Mouse (Mus musculus) heart, embryonic 11.5 days (tissue): ENCODE measurements at regions not wholly inside any gene's neighbourhood (a gene's known extent, or its start where the extent isn't known, plus 50 kb on each side); places are given as distances from the start of the nearest gene placed in this dataset.

Source experiments
- ATAC-seq: fragments of 200-750 bp; cut with Nextera tagmentation; replicated peaks from 2 replicates; pipeline ENCODE4 v1.8.0; 2017; ENCODE audit warnings: moderate library complexity; ENCODE audit not compliant: insufficient number of reproducible peaks, low FRiP score, low TSS enrichment
- H3K27ac ChIP-seq: fragments of 300-500 bp; sonication (generic); 2 replicates; pipeline ENCODE4 v1.5.1; 2014; ENCODE audit warnings: mild to moderate bottlenecking, low read depth, low read length
- H3K27me3 ChIP-seq: fragments of 300-500 bp; sonication (generic); 2 replicates; pipeline ENCODE4 v1.6.1; 2014; ENCODE audit warnings: mild to moderate bottlenecking, low read length, mixed read lengths; ENCODE audit not compliant: control insufficient read depth, insufficient read depth
- H3K36me3 ChIP-seq: fragments of 300-500 bp; sonication (generic); 2 replicates; pipeline ENCODE4 v1.6.1; 2014; ENCODE audit warnings: mild to moderate bottlenecking, low read length, moderate library complexity, mixed read lengths; ENCODE audit not compliant: control insufficient read depth, insufficient read depth
- H3K4me1 ChIP-seq: fragments of 300-500 bp; sonication (generic); 2 replicates; pipeline ENCODE4 v1.6.1; 2014; ENCODE audit warnings: low read length; ENCODE audit not compliant: control insufficient read depth, insufficient read depth
- H3K4me2 ChIP-seq: fragments of 300-500 bp; sonication (generic); 2 replicates; pipeline ENCODE4 v1.6.1; 2014; ENCODE audit warnings: mild to moderate bottlenecking, moderate library complexity
- H3K4me3 ChIP-seq: fragments of 300-500 bp; sonication (generic); 2 replicates; pipeline ENCODE4 v1.5.1; 2014; ENCODE audit warnings: low read depth, low read length
- H3K9ac ChIP-seq: fragments of 300-500 bp; sonication (generic); 2 replicates; pipeline ENCODE4 v1.6.1; 2014; ENCODE audit warnings: mild to moderate bottlenecking, low read depth, low read length, moderate library complexity
- H3K9me3 ChIP-seq: fragments of 300-500 bp; sonication (generic); replicated peaks from 2 replicates; pipeline ENCODE4 v1.6.1; 2016; ENCODE audit warnings: low read length; ENCODE audit not compliant: control insufficient read depth
- WGBS: fragments of 180-500 bp; shearing (Covaris S2); extraction: QIAGEN DNeasy Blood & Tissue Kit; methylation state at CpG from one replicate; pipeline ENCODE4 v1.1.7; 2014; ENCODE audit not compliant: insufficient replicate concordance; 5-methylcytosine and 5-hydroxymethylcytosine counted together

- no peak for ATAC-seq
- no peaks in the 10 kb centered on the region for H3K9me3 ChIP-seq
- no peak overlapping the region for H3K4me2 ChIP-seq
- no peaks in the 10 kb centered on the region for H3K36me3 ChIP-seq
- peaks cover 8% of the 10 kb centered on the region; the same call in 1 of the 2 replicates for H3K4me1 ChIP-seq
- no peaks in the 10 kb centered on the region for H3K27me3 ChIP-seq
- H3K27ac ChIP-seq, result no peak overlapping the region
- H3K4me3 ChIP-seq, result no peak overlapping the region
- H3K9ac ChIP-seq, result no peak overlapping the region
- 29% methylated on average over 9 of the region's 9 CpGs for WGBS
These were observed 272.8 kb downstream of the Foxo1 start for GRCm38 (mm10) chr3:52540862-52541380.

GRCm38 (mm10) chr3:52539813-52540378, 271.8 kb downstream of the Foxo1 start:
- no peak overlapping the region for H3K4me3 ChIP-seq
- no peaks in the 10 kb centered on the region for H3K9me3 ChIP-seq
- no peak overlapping the region for H3K27ac ChIP-seq
- 0 out of 2 replicates have a peak overlapping the region, but pooled peaks have one; percentile 20 for H3K4me2 ChIP-seq
- peaks cover 8% of the 10 kb centered on the region; the same call in 1 of the 2 replicates for H3K4me1 ChIP-seq
- no peak overlapping the region for H3K9ac ChIP-seq
- no peaks in the 10 kb centered on the region for H3K36me3 ChIP-seq
- WGBS, result 42% methylated on average over 10 of the region's 10 CpGs
- no peaks in the 10 kb centered on the region for H3K27me3 ChIP-seq
- no peak for ATAC-seq

- WGBS, result 71% methylated on average over 4 of the region's 4 CpGs
- peaks cover 8% of the 10 kb centered on the region; the same call in 1 of the 2 replicates for H3K4me1 ChIP-seq
- no peak overlapping the region for H3K27ac ChIP-seq
These were observed 270.2 kb downstream of the Foxo1 start for GRCm38 (mm10) chr3:52538306-52538705.

GRCm38 (mm10) chr3:52537362-52537911, 269.3 kb downstream of the Foxo1 start:
- WGBS, result 73% methylated on average over 10 of the region's 10 CpGs
- no peak overlapping the region for H3K4me2 ChIP-seq
- ATAC-seq, result no peak

More at GRCm38 (mm10) chr3:52538306-52538705, 270.2 kb downstream of the Foxo1 start:
- Histone ChIP-seq H3K9ac (no peak overlapping the region), H3K4me3 (no peak overlapping the region), H3K27me3 (no peaks in the 10 kb centered on the region), H3K36me3 (no peaks in the 10 kb centered on the region), H3K9me3 (no peaks in the 10 kb centered on the region), H3K4me2 (no peak overlapping the region)
- ATAC-seq, result no peak

GRCm38 (mm10) chr3:52535411-52536021, 267.4 kb downstream of the Foxo1 start:
- H3K27me3 ChIP-seq, result no peaks in the 10 kb centered on the region
- no peak overlapping the region for H3K27ac ChIP-seq
- peaks cover 3% of the 10 kb centered on the region; the same call in 1 of the 2 replicates for H3K4me1 ChIP-seq
- no peak overlapping the region for H3K4me3 ChIP-seq
- H3K9me3 ChIP-seq, result no peaks in the 10 kb centered on the region
- 64% methylated on average over 7 of the region's 7 CpGs for WGBS
- no peak overlapping the region for H3K4me2 ChIP-seq
- no peaks in the 10 kb centered on the region for H3K36me3 ChIP-seq
- no peak overlapping the region for H3K9ac ChIP-seq
- ATAC-seq, result no peak

More at GRCm38 (mm10) chr3:52537362-52537911, 269.3 kb downstream of the Foxo1 start:
- Histone ChIP-seq H3K4me3 (no peak overlapping the region), H3K4me1 (peaks cover 8% of the 10 kb centered on the region; the same call in 1 of the 2 replicates), H3K36me3 (no peaks in the 10 kb centered on the region), H3K9me3 (no peaks in the 10 kb centered on the region), H3K9ac (no peak overlapping the region), H3K27me3 (no peaks in the 10 kb centered on the region), H3K27ac (no peak overlapping the region)

GRCm38 (mm10) chr3:52534118-52534517, 266.0 kb downstream of the Foxo1 start:
- Histone ChIP-seq H3K9me3 (no peaks in the 10 kb centered on the region), H3K4me2 (no peak overlapping the region), H3K9ac (no peak overlapping the region), H3K4me1 (no peaks in the 10 kb centered on the region), H3K4me3 (no peak overlapping the region), H3K36me3 (no peaks in the 10 kb centered on the region), H3K27ac (no peak overlapping the region), H3K27me3 (no peaks in the 10 kb centered on the region)
- no peak for ATAC-seq
- 68% methylated on average over 7 of the region's 7 CpGs for WGBS

- no peak for ATAC-seq
- no peak overlapping the region for H3K4me3 ChIP-seq
- WGBS, result 67% methylated on average over 8 of the region's 8 CpGs
These were observed 263.7 kb downstream of the Foxo1 start for GRCm38 (mm10) chr3:52531686-52532351.

GRCm38 (mm10) chr3:52530406-52530970, 262.4 kb downstream of the Foxo1 start:
- no peak overlapping the region for H3K27ac ChIP-seq
- no peak overlapping the region for H3K4me3 ChIP-seq
- 75% methylated on average over 7 of the region's 7 CpGs for WGBS
- no peak for ATAC-seq
- H3K9me3 ChIP-seq, result no peaks in the 10 kb centered on the region
- no peak overlapping the region for H3K9ac ChIP-seq
- no peak overlapping the region for H3K4me2 ChIP-seq
- no peaks in the 10 kb centered on the region for H3K4me1 ChIP-seq
- no peaks in the 10 kb centered on the region for H3K36me3 ChIP-seq
- H3K27me3 ChIP-seq, result no peaks in the 10 kb centered on the region

More at GRCm38 (mm10) chr3:52531686-52532351, 263.7 kb downstream of the Foxo1 start:
- H3K27me3 ChIP-seq, result no peaks in the 10 kb centered on the region
- no peak overlapping the region for H3K4me2 ChIP-seq
- H3K9me3 ChIP-seq, result no peaks in the 10 kb centered on the region
- H3K36me3 ChIP-seq, result no peaks in the 10 kb centered on the region
- H3K9ac ChIP-seq, result no peak overlapping the region
- H3K27ac ChIP-seq, result no peak overlapping the region
- H3K4me1 ChIP-seq, result no peaks in the 10 kb centered on the region
